Mouse (Mus musculus): ENCODE measurements around the gene Srgap3.
"Not testable (repeated sequence)": the region's sequence is repeated elsewhere in the genome, so short reads cannot be mapped to it uniquely, and the experiment has no call there.

Srgap3 gene

DNA sequence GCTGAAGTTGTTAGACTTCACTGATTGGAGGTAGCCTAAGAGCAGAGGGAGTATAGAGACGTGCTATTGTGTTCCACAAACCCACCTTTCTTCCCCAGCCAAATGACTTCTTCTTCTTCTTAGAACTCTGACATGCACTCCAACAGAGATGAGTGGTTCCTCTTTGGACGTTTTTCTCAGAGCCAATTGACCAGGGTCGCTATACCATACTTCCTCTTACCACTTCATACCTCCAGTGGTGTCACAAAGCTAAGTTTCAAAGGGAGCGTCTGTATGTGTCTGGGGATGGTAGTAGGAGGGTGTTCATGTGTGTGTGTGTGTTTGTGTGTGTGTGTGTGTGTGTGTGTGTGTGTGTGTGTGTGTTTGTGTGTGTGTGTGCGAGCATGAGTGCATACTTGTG, 195.1 kb downstream of the Srgap3 start:
- DNase-seq (ENCODE audit: low read depth, low spot score), result no peak

- DNase-seq (ENCODE audit: low read depth, low spot score), result peak; percentile 17
These were observed 204.8 kb downstream of the Srgap3 start for GRCm38 (mm10) chr6:112742297-112742696.

DNA sequence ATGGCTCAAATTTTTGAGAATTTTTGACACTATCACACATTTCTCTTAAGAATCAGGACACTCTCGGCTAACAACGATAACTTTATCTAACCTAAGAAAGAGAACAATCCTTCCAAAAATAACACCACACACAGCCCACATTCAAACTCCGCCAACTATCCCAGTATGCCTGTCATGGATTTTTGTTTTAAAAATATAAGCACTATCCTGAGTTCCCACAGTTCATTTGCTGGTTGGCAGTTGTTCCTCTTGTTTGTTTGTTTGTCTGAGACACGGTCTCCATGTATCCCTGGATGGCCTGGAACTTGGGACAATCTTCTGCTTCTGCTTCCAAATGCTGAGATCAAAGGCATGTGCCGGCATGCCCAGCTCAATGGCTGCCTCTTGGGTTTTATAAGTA, 205.3 kb downstream of the Srgap3 start:
- DNase-seq (ENCODE audit: low read depth, low spot score), result no peak

- DNase-seq (ENCODE audit: low read depth, low spot score), result no peak
These were observed 207.4 kb downstream of the Srgap3 start for GRCm38 (mm10) chr6:112739635-112740034.

DNA sequence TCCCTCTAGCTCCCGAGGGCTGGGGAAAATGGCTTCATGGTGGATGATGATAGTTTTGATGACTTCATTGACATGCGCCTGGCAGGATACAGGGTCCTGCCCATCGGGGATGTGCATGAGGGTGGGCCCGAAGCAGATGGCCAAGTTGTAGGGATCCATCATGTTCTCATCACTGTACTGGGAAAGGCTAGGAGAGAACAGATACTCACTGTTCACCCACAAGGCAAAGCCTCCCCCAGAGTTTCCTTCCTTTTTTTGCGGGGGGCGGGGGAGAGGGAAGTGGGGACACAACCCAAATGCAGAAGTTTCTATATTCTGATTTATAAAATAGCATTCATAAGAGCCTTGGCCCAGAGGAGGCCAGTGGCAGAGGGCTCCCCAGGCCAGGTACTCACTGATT, 208.1 kb downstream of the Srgap3 start:
- no peak for DNase-seq (ENCODE audit: low read depth, low spot score)

DNA sequence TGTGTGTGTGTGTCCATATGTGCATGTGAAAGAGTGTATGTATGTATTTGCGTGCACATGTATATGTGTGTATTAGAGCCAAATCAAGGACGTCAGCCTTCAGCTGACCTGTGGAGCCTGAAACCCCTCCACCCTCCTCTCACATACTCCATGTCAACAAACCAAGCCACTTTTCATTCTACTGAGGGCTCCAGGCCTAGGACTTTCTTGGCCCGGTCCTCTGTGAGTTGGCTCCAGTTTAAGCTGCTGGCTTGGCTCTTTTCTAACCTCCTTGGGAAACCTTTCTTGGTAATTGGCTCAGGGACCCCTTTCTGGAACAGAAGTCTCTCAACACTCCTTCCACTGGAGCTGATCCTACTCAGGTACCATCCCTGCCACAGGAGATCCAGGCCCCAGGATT, 210.6 kb downstream of the Srgap3 start:
- DNase-seq (ENCODE audit: low read depth, low spot score), result no peak

- no peak for DNase-seq (ENCODE audit: low read depth, low spot score)
These were observed 212.0 kb downstream of the Srgap3 start for GRCm38 (mm10) chr6:112735054-112735453.

- no peak for DNase-seq (ENCODE audit: low read depth, low spot score)
These were observed 213.1 kb downstream of the Srgap3 start for GRCm38 (mm10) chr6:112733942-112734341.

GRCm38 (mm10) chr6:112732434-112732833, 214.6 kb downstream of the Srgap3 start:
- DNase-seq (ENCODE audit: low read depth, low spot score), result no peak

- no peak for DNase-seq (ENCODE audit: low read depth, low spot score)
These were observed 215.7 kb downstream of the Srgap3 start for GRCm38 (mm10) chr6:112731386-112731785.

GRCm38 (mm10) chr6:112728760-112729422, 218.2 kb downstream of the Srgap3 start:
- no peak for DNase-seq (ENCODE audit: low read depth, low spot score)

GRCm38 (mm10) chr6:112725468-112725867, 221.6 kb downstream of the Srgap3 start:
- DNase-seq (ENCODE audit: low read depth, low spot score), result no peak

DNA sequence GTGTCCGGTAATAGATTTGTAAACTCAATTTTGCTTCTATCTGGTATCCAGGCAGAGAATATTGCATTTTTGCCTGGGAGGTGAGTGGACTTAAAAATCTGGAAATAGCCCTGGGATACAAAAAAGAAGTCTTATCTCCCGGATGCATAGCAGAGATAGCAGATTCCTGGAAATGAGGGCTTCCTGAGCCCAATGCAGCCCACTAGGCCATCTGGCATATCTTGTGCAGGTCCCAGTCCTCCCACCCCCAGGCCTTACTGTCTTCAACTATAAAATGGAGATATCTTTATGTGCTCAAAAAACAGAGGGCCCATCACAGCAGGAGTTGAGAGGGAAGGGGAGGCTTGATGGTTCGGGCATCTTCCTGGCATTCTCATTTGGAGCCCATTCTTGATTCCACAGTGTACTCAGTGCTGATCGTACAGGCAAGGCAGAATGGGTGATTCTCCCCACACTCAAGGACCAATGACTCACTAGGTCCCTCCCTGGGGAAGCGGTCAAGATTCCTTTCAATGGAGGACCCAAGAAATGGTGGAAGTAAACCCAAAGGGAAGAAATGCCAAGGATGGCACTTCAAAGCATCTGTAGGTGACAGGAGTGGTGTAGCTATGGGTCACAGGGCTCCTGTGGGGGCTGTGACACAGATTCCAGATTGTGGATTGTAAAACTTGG, 226.5 kb downstream of the Srgap3 start:
- no peak for DNase-seq (ENCODE audit: low read depth, low spot score)

DNA sequence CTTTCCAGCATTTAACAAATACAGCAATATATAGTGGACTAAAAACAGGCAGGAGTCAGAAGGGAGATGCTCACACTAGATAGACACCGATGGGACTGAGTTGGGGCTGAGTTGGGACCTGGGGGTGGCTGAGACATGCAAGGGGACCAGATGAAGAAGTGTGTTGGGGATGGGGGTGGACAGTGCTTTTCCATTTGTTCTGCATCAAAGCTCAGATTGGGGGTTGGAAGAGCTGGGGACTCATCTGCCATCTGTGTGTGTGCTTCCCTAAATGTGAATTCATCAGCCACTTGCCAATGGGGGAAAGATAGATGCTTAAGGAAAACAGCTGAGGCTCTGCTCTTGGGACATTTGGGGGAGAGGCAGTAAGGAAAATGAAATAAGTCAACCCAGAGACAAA, 227.1 kb downstream of the Srgap3 start:
- DNase-seq (ENCODE audit: low read depth, low spot score), result no peak

DNA sequence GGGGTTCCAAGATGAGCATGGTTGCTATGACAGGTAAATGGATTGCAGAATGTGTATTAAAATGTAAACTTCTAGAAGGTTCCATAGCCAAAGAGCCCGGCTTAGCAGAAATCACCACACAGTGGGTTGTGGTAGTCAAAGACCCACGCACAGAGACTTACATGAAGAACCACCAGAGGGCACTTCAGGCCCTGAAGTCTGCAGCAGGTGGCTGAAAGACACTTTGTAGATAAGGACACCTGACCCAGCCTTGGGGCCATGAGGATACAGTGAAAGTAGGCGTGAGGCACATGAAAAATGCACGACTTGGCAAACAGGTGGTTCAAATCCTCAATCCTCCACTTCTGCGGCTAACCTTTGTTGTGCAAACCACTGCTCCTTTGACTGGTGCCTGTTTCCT, 229.9 kb downstream of the Srgap3 start:
- peak; percentile 28 for DNase-seq (ENCODE audit: low read depth, low spot score)

- no peak for DNase-seq (ENCODE audit: low read depth, low spot score)
These were observed 233.1 kb downstream of the Srgap3 start for GRCm38 (mm10) chr6:112713951-112714350.

- not testable (repeated sequence) for DNase-seq (ENCODE audit: low read depth, low spot score)
These were observed 244.8 kb downstream of the Srgap3 start for GRCm38 (mm10) chr6:112702296-112702695.

- peak; percentile 27 for DNase-seq (ENCODE audit: low read depth, low spot score)
These were observed 246.7 kb downstream of the Srgap3 start for GRCm38 (mm10) chr6:112700392-112700791.

DNA sequence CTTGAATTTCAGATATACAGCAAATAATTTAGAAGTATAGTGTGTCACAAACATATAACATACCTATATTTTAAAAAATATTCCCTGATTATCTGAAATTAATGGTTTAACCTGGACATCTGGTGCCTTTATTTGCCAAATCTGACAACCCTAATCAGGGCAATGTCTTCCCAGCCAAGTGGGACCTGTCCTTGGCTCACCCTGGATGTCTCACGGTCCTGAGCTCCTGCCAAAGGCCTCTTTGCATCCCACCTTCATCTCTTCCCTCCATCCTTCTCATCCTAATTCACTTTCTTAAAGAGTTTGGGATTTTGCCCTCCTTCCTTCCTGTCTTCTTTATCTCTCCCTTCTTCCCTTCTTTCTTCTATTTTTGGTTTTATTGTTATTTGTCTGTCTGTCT, 248.0 kb downstream of the Srgap3 start:
- no peak for DNase-seq (ENCODE audit: low read depth, low spot score)

- peak; percentile 76 for DNase-seq (ENCODE audit: low read depth, low spot score)
These were observed 250.8 kb downstream of the Srgap3 start, which contains the start of gene Rad18 for GRCm38 (mm10) chr6:112696056-112696950. TSS of gene Rad18 (minus strand) at chr6:112696686.

DNA sequence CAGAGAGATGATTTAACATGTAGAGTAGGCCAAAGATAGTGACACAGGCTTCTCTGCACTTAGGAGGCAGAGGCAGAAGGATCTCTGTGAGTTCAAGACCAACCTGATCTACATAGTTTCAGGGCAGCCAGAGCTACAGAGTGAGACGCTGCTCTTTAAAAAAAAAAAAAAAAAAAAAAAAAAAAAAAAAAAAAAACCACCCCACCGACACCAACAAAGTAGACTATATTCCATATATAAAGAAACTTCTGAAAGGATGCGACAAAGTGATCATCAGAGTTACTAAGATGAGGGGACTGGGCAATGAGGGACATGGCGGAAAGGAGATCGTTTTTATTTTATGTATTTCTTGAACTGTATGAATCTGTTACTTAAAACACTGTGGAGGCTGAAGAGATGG, 252.6 kb downstream of the Srgap3 start:
- DNase-seq (ENCODE audit: low read depth, low spot score), result no peak

GRCm38 (mm10) chr6:112691523-112691922, 255.5 kb downstream of the Srgap3 start:
- no peak for DNase-seq (ENCODE audit: low read depth, low spot score)

Measured in retina, postnatal 7 days (tissue).